Mouse (Mus musculus): ENCODE measurements around the gene Rangrf. TPM values are rescaled to one million over a fixed set of nuclear protein-coding genes. Genes with fewer than 3 reads are reported as not detected.
"Not testable (repeated sequence)": the region's sequence is repeated elsewhere in the genome, so short reads cannot be mapped to it uniquely, and the experiment has no call there.

Rangrf gene
- total RNA-seq, 2 experiments from 2014 or later = 13.4 to 15.8 TPM

GRCm38 (mm10) chr11:68980919-68981318 is 5.9 kb upstream of the Rangrf start:
- DNase-seq (ENCODE audit: low spot score in 2 of 2) = no peak

GRCm38 (mm10) chr11:68979320-68979733 is 4.3 kb upstream of the Rangrf start:
- DNase-seq (ENCODE audit: low spot score in 2 of 2) = no peak

GRCm38 (mm10) chr11:68975601-68976000 is 616 bp upstream of the Rangrf start:
- no peak for DNase-seq (ENCODE audit: low spot score in 2 of 2)

GRCm38 (mm10) chr11:68974059-68974450 is 930 bp downstream of the Rangrf start:
- no peak for DNase-seq (ENCODE audit: low spot score in 2 of 2)

GRCm38 (mm10) chr11:68973250-68974058 is 1.5 kb downstream of the Rangrf start:
- DNase-seq (ENCODE audit: low spot score in 2 of 2) = peak; percentile 60 to 76

- DNase-seq (ENCODE audit: low spot score in 2 of 2) = no peak
These were observed 4.8 kb downstream of the Rangrf start for GRCm38 (mm10) chr11:68970232-68970631.

- DNase-seq (ENCODE audit: low spot score in 2 of 2) = no peak
These were observed 6.2 kb downstream of the Rangrf start for GRCm38 (mm10) chr11:68968752-68969151.

GRCm38 (mm10) chr11:68967337-68968282 is 7.4 kb downstream of the Rangrf start, which contains the start of gene Slc25a35:
Gene Slc25a35, plus strand, starts transcription at chr11:68968131.
- DNase-seq (ENCODE audit: low spot score in 2 of 2) = peak; percentile 86 to 89

- DNase-seq (ENCODE audit: low spot score in 2 of 2) = no peak
These were observed 8.4 kb downstream of the Rangrf start for GRCm38 (mm10) chr11:68966554-68966953.

GRCm38 (mm10) chr11:68965845-68966244 is 9.1 kb downstream of the Rangrf start:
- DNase-seq (ENCODE audit: low spot score in 2 of 2) = peak in 1 of 2 experiments; percentile 67

GRCm38 (mm10) chr11:68965050-68965449 is 9.9 kb downstream of the Rangrf start:
- no peak for DNase-seq (ENCODE audit: low spot score in 2 of 2)

GRCm38 (mm10) chr11:68963405-68963804 is 11.6 kb downstream of the Rangrf start:
- no peak for DNase-seq (ENCODE audit: low spot score in 2 of 2)

- not testable (repeated sequence) for DNase-seq (ENCODE audit: low spot score in 2 of 2)
These were observed 12.8 kb downstream of the Rangrf start for GRCm38 (mm10) chr11:68962159-68962558.

- DNase-seq (ENCODE audit: low spot score in 2 of 2) = no peak
These were observed 13.4 kb downstream of the Rangrf start for GRCm38 (mm10) chr11:68961596-68961995.

GRCm38 (mm10) chr11:68957971-68958370 is 17.0 kb downstream of the Rangrf start:
- DNase-seq (ENCODE audit: low spot score in 2 of 2) = no peak

- DNase-seq (ENCODE audit: low spot score in 2 of 2) = no peak
These were observed 17.7 kb downstream of the Rangrf start, which contains the start of gene Arhgef15 for GRCm38 (mm10) chr11:68957308-68957707. Gene Arhgef15, minus strand, starts transcription at chr11:68957480.

GRCm38 (mm10) chr11:68956697-68957096 is 18.3 kb downstream of the Rangrf start:
- DNase-seq (ENCODE audit: low spot score in 2 of 2) = no peak

GRCm38 (mm10) chr11:68956107-68956506 is 18.9 kb downstream of the Rangrf start:
- no peak for DNase-seq (ENCODE audit: low spot score in 2 of 2)

GRCm38 (mm10) chr11:68955473-68955872 is 19.5 kb downstream of the Rangrf start:
- DNase-seq (ENCODE audit: low spot score in 2 of 2) = no peak

GRCm38 (mm10) chr11:68954408-68954807 is 20.6 kb downstream of the Rangrf start:
- no peak for DNase-seq (ENCODE audit: low spot score in 2 of 2)

- no peak for DNase-seq (ENCODE audit: low spot score in 2 of 2)
These were observed 21.1 kb downstream of the Rangrf start for GRCm38 (mm10) chr11:68953903-68954302.

- DNase-seq (ENCODE audit: low spot score in 2 of 2) = peak in 1 of 2 experiments; percentile 29
These were observed 27.4 kb downstream of the Rangrf start for GRCm38 (mm10) chr11:68947542-68947993.
